Mouse (Mus musculus): ENCODE measurements around the gene Pla2g4a. TPM values are rescaled to one million over a fixed set of nuclear protein-coding genes. Genes with fewer than 3 reads are reported as not detected.

Pla2g4a gene
- polyA plus RNA-seq, 1 experiment from 2014 or later: 5.5 TPM

DNA sequence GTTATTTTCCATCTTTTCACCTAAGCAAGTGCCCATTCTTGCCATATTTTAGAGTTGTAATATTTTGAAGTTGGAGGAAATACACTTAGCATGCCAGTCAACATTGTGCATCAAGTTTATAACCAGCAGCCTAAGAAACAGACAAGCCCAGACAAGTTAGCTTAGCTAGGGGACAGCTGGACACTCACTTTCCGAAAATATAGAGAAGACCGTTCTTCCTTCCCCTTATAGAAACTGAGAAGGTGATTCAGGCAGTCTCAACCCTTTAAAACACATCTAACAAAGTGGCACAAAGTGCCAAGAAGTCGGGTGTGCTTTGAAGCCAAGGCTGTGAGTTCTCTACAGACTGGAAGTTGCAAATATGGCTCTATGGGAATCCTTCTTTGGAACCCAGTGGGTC, 10.4 kb downstream of the Pla2g4a start:
- Histone ChIP-seq H3K27ac (ENCODE audit: low read depth) (no peak overlapping the region), H3K4me3 (ENCODE audit: low read depth, low read length) (no peak overlapping the region), H3K4me1 (ENCODE audit: insufficient read depth) (peaks cover 6% of the 10 kb centered on the region; the same call in 1 of the 2 replicates), H3K9ac (replicated peaks) (no peak overlapping the region), H3K4me2 (ENCODE audit: low read depth, low read length) (no peak overlapping the region), H3K36me3 (replicated peaks; ENCODE audit: insufficient read depth, low read length) (no peaks in the 10 kb centered on the region), H3K9me3 (ENCODE audit: low read length) (no peaks in the 10 kb centered on the region), H3K27me3 (ENCODE audit: insufficient read depth, low read length) (no peaks in the 10 kb centered on the region)
- ATAC-seq: no peak
- DNase-seq: no peak
- 56% methylated on average over 3 of the region's 3 CpGs for WGBS (ENCODE audit: insufficient replicate concordance)
- no peak for TF ChIP-seq EP300 (IDR thresholded peaks at IDR 0.05; ENCODE audit: low read depth)
- no peak for TF ChIP-seq CTCF (IDR thresholded peaks at IDR 0.05; ENCODE audit: low read depth)

DNA sequence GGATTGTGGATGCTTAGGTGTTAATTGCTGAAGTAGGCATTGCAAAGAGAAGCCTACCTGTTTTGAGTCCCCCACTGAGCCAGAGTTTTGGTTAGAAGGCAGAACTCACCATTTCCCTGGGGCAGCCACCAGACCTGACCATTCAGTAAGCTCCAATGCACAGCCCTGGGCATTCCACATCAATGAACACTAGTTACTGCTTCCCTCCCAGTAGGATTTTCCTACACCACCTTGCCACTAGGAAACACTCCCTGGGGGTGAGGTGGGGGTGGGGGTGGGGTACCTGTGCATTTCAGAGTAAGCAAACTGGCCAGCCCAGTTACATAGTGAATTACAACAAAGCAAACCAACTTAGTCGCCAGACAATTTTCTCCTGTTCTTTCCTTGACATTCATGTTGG, 10.8 kb downstream of the Pla2g4a start:
- DNase-seq: no peak
- no peak overlapping the region for H3K9ac ChIP-seq (replicated peaks)
- no peak for ATAC-seq
- no peaks in the 10 kb centered on the region for H3K9me3 ChIP-seq (ENCODE audit: low read length)
- H3K4me3 ChIP-seq (ENCODE audit: low read depth, low read length): no peak overlapping the region
- H3K4me2 ChIP-seq (ENCODE audit: low read depth, low read length): no peak overlapping the region
- H3K27me3 ChIP-seq (ENCODE audit: insufficient read depth, low read length): no peaks in the 10 kb centered on the region
- H3K4me1 ChIP-seq (ENCODE audit: insufficient read depth): peaks cover 6% of the 10 kb centered on the region; the same call in 1 of the 2 replicates
- H3K36me3 ChIP-seq (replicated peaks; ENCODE audit: insufficient read depth, low read length): no peaks in the 10 kb centered on the region
- TF ChIP-seq EP300 (IDR thresholded peaks at IDR 0.05; ENCODE audit: low read depth) (no peak), CTCF (IDR thresholded peaks at IDR 0.05; ENCODE audit: low read depth) (no peak)
- WGBS (ENCODE audit: insufficient replicate concordance): 79% methylated on average over 1 of the region's 1 CpGs
- H3K27ac ChIP-seq (ENCODE audit: low read depth): no peak overlapping the region

DNA sequence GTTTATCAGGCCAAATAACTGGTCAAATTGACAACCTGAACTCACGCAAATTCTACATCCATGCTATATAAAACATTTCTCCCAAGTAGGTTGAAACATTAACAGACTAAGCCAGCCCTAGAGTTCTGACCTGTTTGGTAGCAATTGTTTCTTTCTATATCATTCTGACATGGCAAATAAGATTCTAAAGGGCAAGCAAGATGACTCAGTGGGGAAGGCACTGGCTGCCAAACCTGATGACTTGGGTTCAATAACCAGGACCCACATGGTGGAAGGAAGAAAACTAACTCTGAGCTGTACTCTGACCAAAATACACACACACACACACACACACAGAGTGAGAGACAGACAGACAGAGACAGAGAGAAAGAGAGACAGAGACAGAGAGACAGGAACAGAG, 11.8 kb downstream of the Pla2g4a start:
- Histone ChIP-seq H3K27ac (ENCODE audit: low read depth) (no peak overlapping the region), H3K9me3 (ENCODE audit: low read length) (no peaks in the 10 kb centered on the region), H3K27me3 (ENCODE audit: insufficient read depth, low read length) (no peaks in the 10 kb centered on the region), H3K4me1 (ENCODE audit: insufficient read depth) (peaks cover 6% of the 10 kb centered on the region; the same call in 1 of the 2 replicates), H3K9ac (replicated peaks) (no peak overlapping the region), H3K4me3 (ENCODE audit: low read depth, low read length) (no peak overlapping the region), H3K4me2 (ENCODE audit: low read depth, low read length) (no peak overlapping the region), H3K36me3 (replicated peaks; ENCODE audit: insufficient read depth, low read length) (no peaks in the 10 kb centered on the region)
- ATAC-seq: no peak
- WGBS (ENCODE audit: insufficient replicate concordance): 76% methylated on average over 1 of the region's 1 CpGs
- no peak for DNase-seq
- no peak for TF ChIP-seq EP300 (IDR thresholded peaks at IDR 0.05; ENCODE audit: low read depth)

DNA sequence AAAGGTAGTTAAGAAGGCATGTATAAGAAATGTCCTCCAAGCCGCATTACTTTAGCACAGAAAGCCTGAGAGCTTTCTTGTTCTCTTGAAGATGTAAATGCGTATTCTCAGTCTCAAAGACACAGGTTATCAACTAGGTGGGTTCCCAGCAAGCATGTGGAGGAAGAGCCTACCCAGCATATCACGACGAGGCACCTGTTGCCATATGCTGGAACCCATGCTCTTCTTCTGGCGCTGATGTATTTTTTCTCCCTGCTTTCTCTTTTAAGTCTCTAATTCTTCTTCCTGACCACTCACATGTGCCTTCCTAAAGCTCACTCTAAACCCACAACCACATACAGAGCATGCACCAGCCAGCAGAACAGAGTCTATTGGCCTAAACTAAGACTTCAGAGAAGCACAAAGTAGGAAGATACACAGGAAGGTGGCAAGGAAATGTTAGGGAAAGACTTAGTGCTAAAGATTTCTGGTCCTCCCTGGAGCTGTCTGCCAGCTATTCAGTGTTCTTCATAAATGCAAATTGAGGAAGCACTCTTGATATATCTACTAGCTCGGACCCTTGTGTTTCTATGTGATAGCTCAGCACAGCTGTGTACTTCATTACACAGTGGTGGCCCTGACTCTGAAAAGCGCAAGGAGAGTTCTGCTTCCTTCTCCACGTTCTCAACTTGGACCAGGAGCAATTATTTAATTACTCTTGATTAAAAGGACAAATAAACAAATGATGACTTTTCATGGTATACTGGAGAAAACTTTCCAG, 12.8 kb downstream of the Pla2g4a start:
- Histone ChIP-seq H3K4me3 (ENCODE audit: low read depth, low read length) (no peak overlapping the region), H3K9me3 (ENCODE audit: low read length) (no peaks in the 10 kb centered on the region), H3K4me1 (ENCODE audit: insufficient read depth) (peaks cover 6% of the 10 kb centered on the region; the same call in 1 of the 2 replicates), H3K27me3 (ENCODE audit: insufficient read depth, low read length) (no peaks in the 10 kb centered on the region), H3K4me2 (ENCODE audit: low read depth, low read length) (no peak overlapping the region), H3K27ac (ENCODE audit: low read depth) (no peak overlapping the region), H3K36me3 (replicated peaks; ENCODE audit: insufficient read depth, low read length) (no peaks in the 10 kb centered on the region), H3K9ac (replicated peaks) (no peak overlapping the region)
- 47% methylated on average over 8 of the region's 8 CpGs for WGBS (ENCODE audit: insufficient replicate concordance)
- DNase-seq: no peak
- TF ChIP-seq EP300 (IDR thresholded peaks at IDR 0.05; ENCODE audit: low read depth): no peak
- no peak for TF ChIP-seq CTCF (IDR thresholded peaks at IDR 0.05; ENCODE audit: low read depth)
- no peak for ATAC-seq

DNA sequence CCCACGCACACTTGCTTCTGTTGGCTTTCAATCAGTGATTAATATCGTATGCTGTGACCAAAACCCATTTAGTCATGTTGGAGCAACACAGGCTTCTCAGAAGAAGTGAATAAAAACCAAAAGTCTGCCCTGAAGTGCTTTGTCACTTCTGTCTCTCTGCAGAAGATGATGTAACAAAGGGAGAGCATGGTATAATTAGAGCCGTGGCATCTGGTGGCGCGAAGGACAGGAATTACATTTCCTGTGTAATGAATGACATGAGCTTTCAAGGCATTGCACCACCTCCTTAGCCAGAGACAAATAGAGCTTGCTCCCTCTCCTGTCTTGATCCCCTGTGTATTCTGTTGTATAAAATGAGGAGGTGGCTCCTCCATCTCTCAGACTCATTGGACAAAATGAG, 14.1 kb downstream of the Pla2g4a start:
- Histone ChIP-seq H3K9me3 (ENCODE audit: low read length) (no peaks in the 10 kb centered on the region), H3K4me2 (ENCODE audit: low read depth, low read length) (peak overlapping the region; percentile 29), H3K36me3 (replicated peaks; ENCODE audit: insufficient read depth, low read length) (no peaks in the 10 kb centered on the region), H3K27me3 (ENCODE audit: insufficient read depth, low read length) (no peaks in the 10 kb centered on the region), H3K4me3 (ENCODE audit: low read depth, low read length) (no peak overlapping the region), H3K4me1 (ENCODE audit: insufficient read depth) (peaks cover 6% of the 10 kb centered on the region; the same call in 1 of the 2 replicates), H3K27ac (ENCODE audit: low read depth) (no peak overlapping the region), H3K9ac (replicated peaks) (no peak overlapping the region)
- 42% methylated on average over 5 of the region's 5 CpGs for WGBS (ENCODE audit: insufficient replicate concordance)
- DNase-seq (no peak), ATAC-seq (peak; percentile 53; the same call in 1 of the 2 replicates)
- TF ChIP-seq EP300 (IDR thresholded peaks at IDR 0.05; ENCODE audit: low read depth) (no peak), CTCF (IDR thresholded peaks at IDR 0.05; ENCODE audit: low read depth) (no peak)

- H3K4me1 ChIP-seq (ENCODE audit: insufficient read depth): peaks cover 6% of the 10 kb centered on the region; the same call in 1 of the 2 replicates
- no peaks in the 10 kb centered on the region for H3K36me3 ChIP-seq (replicated peaks; ENCODE audit: insufficient read depth, low read length)
- WGBS (ENCODE audit: insufficient replicate concordance): 51% methylated on average over 3 of the region's 3 CpGs
- no peak for DNase-seq
- no peak overlapping the region for H3K4me3 ChIP-seq (ENCODE audit: low read depth, low read length)
- H3K9me3 ChIP-seq (ENCODE audit: low read length): no peaks in the 10 kb centered on the region
- no peaks in the 10 kb centered on the region for H3K27me3 ChIP-seq (ENCODE audit: insufficient read depth, low read length)
- no peak overlapping the region for H3K27ac ChIP-seq (ENCODE audit: low read depth)
- TF ChIP-seq EP300 (IDR thresholded peaks at IDR 0.05; ENCODE audit: low read depth): no peak
- no peak for TF ChIP-seq CTCF (IDR thresholded peaks at IDR 0.05; ENCODE audit: low read depth)
- no peak overlapping the region for H3K9ac ChIP-seq (replicated peaks)
- no peak for ATAC-seq
- H3K4me2 ChIP-seq (ENCODE audit: low read depth, low read length): peak overlapping the region; percentile 29
Measured at GRCm38 (mm10) chr1:149946432-149946831, 14.7 kb downstream of the Pla2g4a start.

All from liver, postnatal 0 days (tissue).